Mouse (Mus musculus): Measurements from ENCODE around the gene Itga7. TPM values are rescaled to one million over a fixed set of nuclear protein-coding genes. Genes with fewer than 3 reads are reported as not detected.

Itga7 gene
- polyA plus RNA-seq, 1 experiment = 635 TPM

DNA sequence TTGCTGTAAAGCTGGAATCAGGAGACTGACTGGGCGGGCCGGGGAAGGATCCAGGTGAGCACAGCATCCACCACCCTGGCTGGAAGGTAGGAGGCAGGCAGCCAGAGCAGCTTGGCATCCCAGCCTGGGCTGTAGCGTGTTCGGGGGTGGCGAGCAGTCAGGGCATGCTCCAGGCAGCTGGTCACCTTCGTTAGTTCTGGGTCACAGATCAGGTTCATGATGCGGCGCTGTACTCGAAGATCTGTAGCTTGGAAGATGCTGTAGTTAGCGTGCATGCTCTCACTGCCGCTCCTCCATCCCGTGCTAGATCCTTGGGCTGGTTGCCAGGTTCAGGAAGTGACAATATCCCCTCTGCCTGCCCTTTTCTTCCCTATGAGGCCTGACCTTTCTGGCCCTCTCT lies 19.9 kb upstream of the Itga7 start:
- Histone ChIP-seq H3ac (ENCODE audit: control insufficient read depth, insufficient read length) (no peak overlapping the region), H3K27me3 (ENCODE audit: control insufficient read depth, insufficient read depth, insufficient read length) (no peaks in the 10 kb centered on the region), H3K36me3 (ENCODE audit: control insufficient read depth, insufficient read depth) (peaks cover 61% of the 10 kb centered on the region), H3K4me3 (peak overlapping the region; percentile 96), H3K4me2 (ENCODE audit: low read depth) (peak overlapping the region; percentile 93), H3K79me2 (ENCODE audit: control insufficient read depth, insufficient read depth) (peaks cover 63% of the 10 kb centered on the region)
- peak; percentile 71 for TF ChIP-seq POLR2A (IDR thresholded peaks at IDR 0.05; ENCODE audit: insufficient read length, low read depth)
- TF ChIP-seq MAX (IDR thresholded peaks at IDR 0.05; ENCODE audit: low read depth) = no peak
- TF ChIP-seq POLR2AphosphoS2 (IDR thresholded peaks at IDR 0.05; ENCODE audit: insufficient read length, low read depth) = peak; percentile 97

DNA sequence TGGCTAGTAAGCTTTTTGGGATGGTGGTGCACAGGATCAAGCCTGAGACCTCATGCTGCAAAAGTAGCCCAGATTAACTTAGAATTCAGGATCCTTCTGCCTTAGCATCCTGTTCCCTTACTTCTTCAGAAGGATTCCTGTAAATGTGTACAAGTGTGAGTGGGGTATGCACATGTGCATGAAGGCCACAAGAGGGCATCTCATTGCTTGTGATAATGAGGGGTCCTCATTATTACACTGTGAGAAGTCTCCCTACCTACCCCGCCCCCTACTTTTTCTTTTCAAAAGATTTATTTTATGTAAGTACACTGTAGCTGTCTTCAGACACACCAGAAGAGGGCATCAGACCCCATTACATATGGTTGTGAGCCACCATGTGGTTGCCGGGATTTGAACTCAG lies 18.1 kb upstream of the Itga7 start:
- no peak overlapping the region for H3K4me3 ChIP-seq
- peaks cover 61% of the 10 kb centered on the region for H3K36me3 ChIP-seq (ENCODE audit: control insufficient read depth, insufficient read depth)
- TF ChIP-seq E2F4 (IDR thresholded peaks at IDR 0.05; ENCODE audit: insufficient read depth) = no peak
- TF ChIP-seq POLR2AphosphoS2 (IDR thresholded peaks at IDR 0.05; ENCODE audit: insufficient read length, low read depth) = peak; percentile 55
- no peaks in the 10 kb centered on the region for H3K27me3 ChIP-seq (ENCODE audit: control insufficient read depth, insufficient read depth, insufficient read length)
- H3K79me2 ChIP-seq (ENCODE audit: control insufficient read depth, insufficient read depth) = peaks cover 51% of the 10 kb centered on the region
- peak overlapping the region; percentile 93 for H3K4me2 ChIP-seq (ENCODE audit: low read depth)
- H3ac ChIP-seq (ENCODE audit: control insufficient read depth, insufficient read length) = no peak overlapping the region

DNA sequence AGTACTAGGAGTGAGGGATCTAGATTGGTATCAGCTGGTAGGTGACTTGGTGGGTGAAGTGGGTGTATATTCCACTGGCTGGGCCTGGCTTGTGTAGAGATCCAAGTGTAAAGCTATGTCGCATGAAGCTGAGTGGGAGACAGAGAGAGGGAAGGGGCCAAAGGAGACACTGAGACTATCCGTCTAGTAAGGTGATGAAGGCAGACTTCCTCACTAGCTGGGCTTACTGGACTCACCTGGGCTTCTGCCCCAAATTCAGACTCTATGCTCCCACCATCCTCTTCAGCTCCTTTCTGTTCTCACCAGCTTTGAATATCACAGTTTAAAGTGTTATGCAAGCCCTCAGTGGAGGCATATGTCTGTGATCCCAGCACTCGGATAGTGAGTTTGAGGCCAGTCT lies 17.0 kb upstream of the Itga7 start:
- no peak overlapping the region for H3ac ChIP-seq (ENCODE audit: control insufficient read depth, insufficient read length)
- H3K27me3 ChIP-seq (ENCODE audit: control insufficient read depth, insufficient read depth, insufficient read length) = no peaks in the 10 kb centered on the region
- H3K79me2 ChIP-seq (ENCODE audit: control insufficient read depth, insufficient read depth) = peaks cover 40% of the 10 kb centered on the region
- H3K36me3 ChIP-seq (ENCODE audit: control insufficient read depth, insufficient read depth) = peaks cover 53% of the 10 kb centered on the region
- peak overlapping the region; percentile 92 for H3K4me2 ChIP-seq (ENCODE audit: low read depth)
- H3K4me3 ChIP-seq = no peak overlapping the region
- peak; percentile 91 for TF ChIP-seq POLR2AphosphoS2 (IDR thresholded peaks at IDR 0.05; ENCODE audit: insufficient read length, low read depth)
- TF ChIP-seq POLR2A (IDR thresholded peaks at IDR 0.05; ENCODE audit: insufficient read length, low read depth) = peak; percentile 47
- no peak for TF ChIP-seq SRF (IDR thresholded peaks at IDR 0.05; ENCODE audit: control insufficient read depth, insufficient read length, low read depth)

DNA sequence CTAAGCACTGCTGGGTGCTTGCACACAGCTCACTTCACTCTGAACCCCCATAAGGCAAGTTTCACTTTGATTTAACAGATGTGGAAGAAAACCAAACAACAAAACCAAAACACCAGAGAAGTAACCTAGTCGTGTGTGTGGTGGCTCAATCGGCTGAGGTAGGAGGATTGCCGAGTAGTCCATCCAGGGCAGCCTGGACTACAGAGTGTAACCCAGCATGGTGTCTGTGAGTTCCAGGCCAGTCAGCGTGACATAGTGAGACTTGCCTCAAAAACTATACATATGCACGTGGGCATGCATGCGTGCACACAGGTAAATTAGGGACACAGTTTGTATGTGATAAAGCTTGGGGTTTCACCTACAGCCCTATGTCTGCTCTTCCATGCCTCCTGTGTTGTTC lies 16.2 kb upstream of the Itga7 start:
- TF ChIP-seq USF1 (IDR thresholded peaks at IDR 0.05; ENCODE audit: low read depth) (no peak), POLR2A (IDR thresholded peaks at IDR 0.05; ENCODE audit: insufficient read length, low read depth) (peak; percentile 51), TCF3 (IDR thresholded peaks at IDR 0.05; ENCODE audit: insufficient read length, low read depth) (no peak), POLR2AphosphoS2 (IDR thresholded peaks at IDR 0.05; ENCODE audit: insufficient read length, low read depth) (peak; percentile 56), E2F4 (IDR thresholded peaks at IDR 0.05; ENCODE audit: insufficient read depth) (no peak), SRF (IDR thresholded peaks at IDR 0.05; ENCODE audit: control insufficient read depth, insufficient read length, low read depth) (no peak), REST (IDR thresholded peaks at IDR 0.05; ENCODE audit: insufficient read depth, insufficient read length) (no peak), TCF12 (IDR thresholded peaks at IDR 0.05; ENCODE audit: insufficient read depth, poor library complexity, severe bottlenecking) (no peak), MAX (IDR thresholded peaks at IDR 0.05; ENCODE audit: low read depth) (no peak), CEBPB (IDR thresholded peaks at IDR 0.05; ENCODE audit: insufficient read depth, poor library complexity, severe bottlenecking) (no peak), MYOG (IDR thresholded peaks at IDR 0.05; ENCODE audit: control insufficient read depth in 1 of 3, insufficient read depth in 1 of 3, insufficient read length in 2 of 3, low read depth in 2 of 3) (no peak), MYOD1 (IDR thresholded peaks at IDR 0.05; ENCODE audit: control insufficient read depth in 1 of 3, insufficient read length in 2 of 3, low read depth in 2 of 3) (no peak)
- Histone ChIP-seq H3K4me2 (ENCODE audit: low read depth) (peak overlapping the region; percentile 92), H3K36me3 (ENCODE audit: control insufficient read depth, insufficient read depth) (peaks cover 47% of the 10 kb centered on the region)

DNA sequence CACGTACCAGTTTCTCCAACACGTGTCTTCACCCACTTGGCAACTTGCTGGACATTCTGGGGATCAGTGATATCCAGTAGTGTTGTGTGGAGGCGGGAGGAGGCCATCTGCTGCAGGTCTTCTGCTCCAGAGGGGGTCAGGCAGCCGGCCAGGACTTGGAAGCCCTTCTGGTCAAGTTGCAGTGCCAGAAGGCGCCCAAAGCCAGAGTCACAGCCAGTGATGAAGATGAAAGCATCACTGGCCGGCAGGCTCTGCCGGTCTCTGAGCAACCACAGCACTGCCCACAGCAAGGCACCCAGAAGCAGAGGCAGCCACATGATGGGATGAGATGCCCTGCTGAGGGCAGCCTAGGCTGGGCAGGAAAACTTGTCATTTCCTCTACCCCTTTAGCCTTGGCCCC lies 15.4 kb upstream of the Itga7 start:
- H3K36me3 ChIP-seq (ENCODE audit: control insufficient read depth, insufficient read depth) = peaks cover 42% of the 10 kb centered on the region
- H3K4me3 ChIP-seq = peak overlapping the region; percentile 5
- H3K4me2 ChIP-seq (ENCODE audit: low read depth) = peak overlapping the region; percentile 92
- no peak for TF ChIP-seq MAX (IDR thresholded peaks at IDR 0.05; ENCODE audit: low read depth)
- no peak for TF ChIP-seq E2F4 (IDR thresholded peaks at IDR 0.05; ENCODE audit: insufficient read depth)
- no peak for TF ChIP-seq TCF12 (IDR thresholded peaks at IDR 0.05; ENCODE audit: insufficient read depth, poor library complexity, severe bottlenecking)
- TF ChIP-seq TCF3 (IDR thresholded peaks at IDR 0.05; ENCODE audit: insufficient read length, low read depth) = no peak
- peak in 2 of 3 experiments; percentile 19 to 20 for TF ChIP-seq MYOG (IDR thresholded peaks at IDR 0.05; ENCODE audit: control insufficient read depth in 1 of 3, insufficient read depth in 1 of 3, insufficient read length in 2 of 3, low read depth in 2 of 3)
- peak in 2 of 3 experiments; percentile 67 to 80 for TF ChIP-seq MYOD1 (IDR thresholded peaks at IDR 0.05; ENCODE audit: control insufficient read depth in 1 of 3, insufficient read length in 2 of 3, low read depth in 2 of 3)
- no peak for TF ChIP-seq SRF (IDR thresholded peaks at IDR 0.05; ENCODE audit: control insufficient read depth, insufficient read length, low read depth)
- TF ChIP-seq USF1 (IDR thresholded peaks at IDR 0.05; ENCODE audit: low read depth) = peak; percentile 34
- no peak for TF ChIP-seq CEBPB (IDR thresholded peaks at IDR 0.05; ENCODE audit: insufficient read depth, poor library complexity, severe bottlenecking)
- no peak for TF ChIP-seq REST (IDR thresholded peaks at IDR 0.05; ENCODE audit: insufficient read depth, insufficient read length)
- peak; percentile 82 for TF ChIP-seq POLR2A (IDR thresholded peaks at IDR 0.05; ENCODE audit: insufficient read length, low read depth)
- peak; percentile 94 for TF ChIP-seq POLR2AphosphoS2 (IDR thresholded peaks at IDR 0.05; ENCODE audit: insufficient read length, low read depth)
- peak overlapping the region; percentile 0 for H3ac ChIP-seq (ENCODE audit: control insufficient read depth, insufficient read length)
- no peaks in the 10 kb centered on the region for H3K27me3 ChIP-seq (ENCODE audit: control insufficient read depth, insufficient read depth, insufficient read length)
- H3K79me2 ChIP-seq (ENCODE audit: control insufficient read depth, insufficient read depth) = peaks cover 24% of the 10 kb centered on the region

More for the DNA sequence above, 16.2 kb upstream of the Itga7 start:
- peak overlapping the region; percentile 5 for H3K4me3 ChIP-seq
- H3K79me2 ChIP-seq (ENCODE audit: control insufficient read depth, insufficient read depth) = peaks cover 32% of the 10 kb centered on the region
- no peaks in the 10 kb centered on the region for H3K27me3 ChIP-seq (ENCODE audit: control insufficient read depth, insufficient read depth, insufficient read length)
- no peak overlapping the region for H3ac ChIP-seq (ENCODE audit: control insufficient read depth, insufficient read length)
